Mouse (Mus musculus): ENCODE measurements around the gene Sept10.

- TF ChIP-seq MXI1 (IDR thresholded peaks at IDR 0.05; ENCODE audit: low read depth, low read length) (no peak), POLR2A (IDR thresholded peaks at IDR 0.05; ENCODE audit: control insufficient read depth in 1 of 2, insufficient read depth in 1 of 2, low read depth in 1 of 2, low read length in 2 of 2, poor library complexity in 1 of 2) (no peak), SMC3 (IDR thresholded peaks at IDR 0.05; ENCODE audit: low read depth, low read length) (no peak), CHD1 (IDR thresholded peaks at IDR 0.05; ENCODE audit: low read depth, low read length) (no peak), CTCF (IDR thresholded peaks at IDR 0.05 in 2 of 3, conservative IDR thresholded peaks at IDR 0.05 in 1 of 3; ENCODE audit: control insufficient read depth in 1 of 3, insufficient read depth in 1 of 3, low read depth in 2 of 3, low read length in 3 of 3, poor library complexity in 1 of 3, severe bottlenecking in 1 of 3) (no peak), MYC (IDR thresholded peaks at IDR 0.05; ENCODE audit: low read depth, low read length) (no peak), ZNF384 (IDR thresholded peaks at IDR 0.05; ENCODE audit: low read depth, low read length) (no peak), MAX (IDR thresholded peaks at IDR 0.05; ENCODE audit: low read length) (no peak), NELFE (IDR thresholded peaks at IDR 0.05; ENCODE audit: low read depth, low read length) (no peak), GATA1 (IDR thresholded peaks at IDR 0.05; ENCODE audit: low read depth, low read length) (no peak), E2F4 (IDR thresholded peaks at IDR 0.05; ENCODE audit: borderline replicate concordance, low read depth, low read length) (no peak)
Measured at GRCm38 (mm10) chr10:59117555-59117954, 104.1 kb downstream of the Sept10 start.
